Mouse (Mus musculus): ENCODE results near the gene Trim7. TPM values are rescaled to one million over a fixed set of nuclear protein-coding genes. Genes with fewer than 3 reads are reported as not detected.
"Not testable (repeated sequence)": the region's sequence is repeated elsewhere in the genome, so short reads cannot be mapped to it uniquely, and the experiment has no call there.

Gene Trim7
- total RNA-seq, 2 experiments from 2014 or later, result 1.4 to 2.2 TPM

DNA sequence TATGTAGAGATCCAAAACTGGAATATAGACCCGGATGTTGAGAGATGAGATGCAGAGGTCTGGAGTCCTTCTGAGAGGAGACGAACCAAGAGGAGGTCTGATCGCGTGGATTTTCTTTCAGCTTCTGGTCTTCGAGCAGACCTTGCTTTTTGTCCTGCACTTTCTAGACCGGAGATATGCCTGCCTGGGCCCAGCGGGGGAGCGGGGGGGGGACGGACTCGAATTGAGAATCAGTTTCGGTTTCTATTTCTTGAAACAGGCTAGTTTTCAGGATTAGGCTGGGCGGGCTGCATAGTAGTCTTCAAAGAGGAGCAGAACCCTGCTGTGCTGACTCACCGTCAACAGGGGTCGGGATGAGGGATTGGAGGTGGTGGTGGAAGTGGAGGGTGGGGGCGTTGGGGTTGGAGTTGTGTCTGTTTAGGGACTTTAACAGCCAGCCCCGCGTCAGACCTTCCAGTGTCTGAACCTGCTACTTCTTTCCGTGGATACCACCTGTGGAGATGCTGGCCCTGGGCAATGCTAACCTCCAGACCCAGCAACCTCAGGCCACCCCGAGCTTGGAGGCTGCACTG is 45.3 kb downstream of the Trim7 start, which contains the start of gene Irgm1:
Gene Irgm1, minus strand, starts transcription at position 483 of the 572 bp plus-strand sequence.
- DNase-seq (ENCODE audit: low spot score in 2 of 2), result peak; percentile 24 to 28
- intact Hi-C loops (cut with DNase I), result loop anchor here (5.0 kb wide), 1 partner anchor 681 kb away; no protein-coding TSS in a partner anchor

DNA sequence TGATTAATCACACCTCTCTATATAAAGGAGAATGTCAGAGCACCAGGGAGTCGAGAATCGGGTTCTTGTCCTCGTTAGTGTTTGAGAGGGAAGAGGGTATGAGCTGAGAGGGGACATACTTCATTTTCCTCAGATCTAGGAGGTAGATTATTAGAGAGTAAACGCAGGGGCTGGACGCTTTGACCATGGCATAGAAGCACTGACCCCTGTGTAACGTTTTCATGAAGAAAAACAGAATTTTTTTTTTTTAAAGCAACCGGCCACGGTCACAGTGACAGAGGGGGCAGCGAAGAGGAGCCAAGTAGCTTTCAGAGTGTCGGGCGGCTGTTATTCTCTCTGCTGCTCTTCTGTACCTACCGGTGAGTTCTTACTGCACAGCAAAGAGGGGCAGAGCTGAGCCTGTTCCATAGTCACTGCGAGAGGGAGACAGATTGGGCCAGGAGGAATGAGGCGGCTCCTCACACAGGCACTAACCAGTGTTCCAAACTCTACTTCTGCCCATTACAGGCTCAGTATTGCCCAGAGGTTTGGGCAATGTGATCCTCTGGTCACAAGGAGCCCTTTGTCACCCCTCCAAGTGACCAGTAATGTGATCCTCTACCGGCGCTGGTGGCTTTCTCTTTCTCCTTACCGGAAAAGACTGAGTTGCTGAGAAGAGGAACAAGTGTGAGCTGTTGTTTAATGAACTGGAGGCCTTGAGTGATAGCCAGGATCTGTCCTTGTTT is 46.0 kb downstream of the Trim7 start:
- DNase-seq (ENCODE audit: low spot score in 2 of 2), result peak; percentile 25 to 28
- intact Hi-C loops (cut with DNase I), result loop anchor here (5.0 kb wide), 1 partner anchor 680 kb away; no protein-coding TSS in a partner anchor

DNA sequence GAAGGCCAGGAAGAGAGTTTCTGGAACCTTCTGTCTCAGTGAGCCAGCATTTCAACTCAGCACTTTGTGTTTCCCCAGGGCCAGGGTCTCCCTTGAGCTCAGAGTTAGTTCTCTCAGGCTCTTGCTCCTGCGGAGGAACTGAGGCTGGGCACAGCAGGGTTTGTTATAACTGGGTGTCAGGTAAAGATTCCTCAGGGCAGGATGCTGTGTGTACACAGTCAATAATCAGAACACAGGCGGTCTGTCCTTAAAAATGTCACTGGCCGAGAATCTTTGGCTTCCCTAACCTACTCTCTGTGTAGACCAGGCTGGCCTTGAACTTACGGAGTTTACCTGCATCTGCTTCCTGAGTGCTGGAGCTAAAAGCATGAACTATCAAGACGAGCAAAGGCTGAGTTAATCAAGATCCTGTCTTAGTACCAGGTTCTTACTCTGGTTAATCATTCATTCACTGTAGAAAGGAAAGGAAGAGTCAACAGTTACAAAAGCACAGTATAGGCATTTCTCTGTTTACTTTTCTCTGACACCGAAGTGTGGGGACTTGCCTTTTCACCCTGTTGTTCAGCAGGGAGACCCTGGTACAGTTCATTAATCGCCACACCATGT is 46.9 kb downstream of the Trim7 start:
- intact Hi-C loops (cut with DNase I), result loop anchor here (5.0 kb wide), 1 partner anchor 680 kb away; no protein-coding TSS in a partner anchor

DNA sequence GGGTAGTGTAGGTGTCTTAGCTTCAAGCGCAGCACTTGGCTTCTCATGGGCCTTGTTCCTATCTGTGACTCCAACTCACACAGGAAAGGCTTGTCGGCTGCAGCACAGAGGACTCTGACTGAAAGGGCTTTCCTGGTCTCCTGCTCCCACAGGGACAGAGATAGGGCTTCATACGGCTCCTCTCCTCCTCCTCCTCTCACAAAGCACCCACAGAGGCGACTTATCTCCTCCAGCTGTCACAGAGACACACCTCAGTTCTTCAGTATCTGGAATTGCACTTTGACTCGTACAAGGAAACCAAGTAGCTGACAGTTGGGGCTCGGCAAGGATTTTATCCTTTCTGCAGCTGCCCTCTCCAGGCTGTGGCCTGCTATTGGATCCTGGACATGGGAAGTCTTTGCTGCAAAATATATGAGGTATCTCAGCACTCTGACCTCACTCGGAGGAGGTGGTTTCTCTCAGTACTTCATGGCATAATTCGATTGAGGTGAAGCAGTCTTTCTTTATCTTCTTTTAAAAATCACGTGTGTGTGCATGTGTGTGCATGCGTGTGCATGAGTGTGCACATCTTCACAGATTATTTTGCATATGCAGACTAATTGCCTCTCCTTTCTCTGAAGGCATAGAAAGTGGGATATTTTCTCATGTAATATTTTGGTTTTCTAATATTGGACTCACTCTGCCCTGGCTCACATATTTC is 47.8 kb downstream of the Trim7 start:
- intact Hi-C loops (cut with DNase I), result loop anchor here (1.0 to 5.0 kb wide), 3 partner anchors 230 to 679 kb away; no protein-coding TSS in a partner anchor
- DNase-seq (ENCODE audit: low spot score in 2 of 2), result no peak

More for the DNA sequence above, 46.9 kb downstream of the Trim7 start:
- no peak for DNase-seq (ENCODE audit: low spot score in 2 of 2)

DNA sequence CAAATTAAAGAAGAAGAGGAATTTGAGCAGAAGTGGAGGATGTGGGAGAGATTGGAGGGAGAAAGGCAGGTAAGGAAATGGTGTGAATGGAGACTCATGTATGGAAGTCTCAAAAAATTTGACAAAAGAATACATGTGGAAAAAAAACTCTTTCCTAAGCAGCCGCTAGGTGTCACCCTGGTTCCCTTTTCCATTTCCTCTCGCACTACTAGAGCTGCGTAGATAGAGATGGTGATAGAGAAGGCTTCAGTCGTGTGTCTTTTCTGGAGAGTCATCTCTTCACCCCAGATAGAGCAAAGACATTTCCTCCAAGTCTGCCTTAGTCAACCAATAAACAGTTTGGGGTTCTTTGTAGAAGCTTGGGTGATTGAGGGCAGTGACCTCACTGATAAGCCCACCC is 48.5 kb downstream of the Trim7 start:
- intact Hi-C loops (cut with DNase I), result loop anchor here (1.0 to 5.0 kb wide), 3 partner anchors 229 to 678 kb away; no protein-coding TSS in a partner anchor
- peak; percentile 59 to 71 for DNase-seq (ENCODE audit: low spot score in 2 of 2)

DNA sequence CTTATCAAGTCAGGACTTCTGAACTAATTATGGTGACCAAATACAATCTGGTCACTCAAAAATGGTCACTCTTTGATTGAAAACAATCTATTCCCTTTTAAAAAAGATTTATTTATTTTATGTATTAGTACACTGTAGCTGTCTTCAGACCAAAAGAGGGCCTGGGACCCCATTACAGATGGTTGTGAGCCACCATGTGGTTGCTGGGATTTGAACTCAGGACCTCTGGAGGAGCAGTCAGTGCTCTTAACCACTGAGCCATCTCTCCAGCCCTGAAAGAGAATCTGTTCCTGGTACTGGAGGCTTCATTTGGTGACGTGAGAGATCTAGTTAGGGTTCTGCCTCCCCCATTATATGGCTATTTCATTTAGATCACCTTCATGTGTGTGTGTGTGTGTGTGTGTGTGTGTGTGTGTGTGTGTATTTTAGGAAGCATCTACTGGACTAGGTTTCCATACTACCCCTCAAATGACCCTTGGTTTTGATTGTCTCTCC is 49.5 kb downstream of the Trim7 start:
- intact Hi-C loops (cut with DNase I), result not testable (repeated sequence)

DNA sequence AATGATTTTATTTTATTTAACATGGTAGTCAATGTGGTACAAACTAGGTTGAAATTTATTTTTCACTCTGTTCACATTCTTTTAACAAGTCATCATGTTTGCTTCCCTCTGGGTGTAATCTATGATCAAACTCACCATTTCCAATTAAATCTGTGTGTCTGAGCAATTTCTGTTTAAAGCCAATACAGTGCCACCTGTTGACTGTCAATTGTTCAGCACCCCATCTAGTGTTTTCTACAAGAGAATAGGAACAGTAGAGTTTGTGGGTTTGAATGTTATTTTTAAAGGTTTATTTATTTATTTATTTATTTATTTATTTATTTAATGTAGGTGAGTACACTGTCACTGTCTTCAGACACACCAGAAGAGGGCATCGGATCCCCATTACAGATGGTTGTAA is 50.7 kb downstream of the Trim7 start:
- no peak for DNase-seq (ENCODE audit: low spot score in 2 of 2)
- intact Hi-C loops (cut with DNase I), result no loop called here

More for the DNA sequence above, 49.5 kb downstream of the Trim7 start:
- not testable (repeated sequence) for DNase-seq (ENCODE audit: low spot score in 2 of 2)

DNA sequence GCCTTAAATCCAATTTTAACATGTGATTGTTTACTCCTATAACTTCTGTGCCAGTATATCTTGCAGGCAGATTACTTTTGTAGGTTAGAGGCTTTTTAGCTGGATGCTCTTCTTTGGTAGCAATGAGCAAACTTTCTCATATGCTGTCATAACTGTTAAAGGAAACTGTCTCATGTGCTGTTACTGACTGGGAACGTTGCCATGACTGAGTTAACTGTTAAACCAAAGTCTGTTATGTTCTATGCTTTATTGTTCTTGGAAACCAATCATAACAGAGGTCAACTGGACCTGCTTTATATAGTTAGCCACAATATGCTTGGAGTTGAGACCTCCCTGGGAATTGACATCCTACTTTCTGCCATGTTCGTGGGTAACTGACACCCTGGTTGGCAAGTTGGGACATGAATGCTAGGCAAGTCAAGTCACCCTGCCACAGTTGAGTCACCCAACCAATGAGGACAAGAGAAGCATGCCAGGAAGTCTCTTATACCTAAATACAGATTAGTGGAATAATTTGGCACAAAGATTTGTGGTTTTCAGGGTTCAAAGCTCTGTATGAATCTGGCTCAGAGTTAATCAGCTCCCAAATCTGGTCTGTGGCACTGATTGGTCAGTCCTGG is 73.0 kb downstream of the Trim7 start:
- intact Hi-C loops (cut with DNase I), result no loop called here
- no peak for DNase-seq (ENCODE audit: low spot score in 2 of 2)

DNA sequence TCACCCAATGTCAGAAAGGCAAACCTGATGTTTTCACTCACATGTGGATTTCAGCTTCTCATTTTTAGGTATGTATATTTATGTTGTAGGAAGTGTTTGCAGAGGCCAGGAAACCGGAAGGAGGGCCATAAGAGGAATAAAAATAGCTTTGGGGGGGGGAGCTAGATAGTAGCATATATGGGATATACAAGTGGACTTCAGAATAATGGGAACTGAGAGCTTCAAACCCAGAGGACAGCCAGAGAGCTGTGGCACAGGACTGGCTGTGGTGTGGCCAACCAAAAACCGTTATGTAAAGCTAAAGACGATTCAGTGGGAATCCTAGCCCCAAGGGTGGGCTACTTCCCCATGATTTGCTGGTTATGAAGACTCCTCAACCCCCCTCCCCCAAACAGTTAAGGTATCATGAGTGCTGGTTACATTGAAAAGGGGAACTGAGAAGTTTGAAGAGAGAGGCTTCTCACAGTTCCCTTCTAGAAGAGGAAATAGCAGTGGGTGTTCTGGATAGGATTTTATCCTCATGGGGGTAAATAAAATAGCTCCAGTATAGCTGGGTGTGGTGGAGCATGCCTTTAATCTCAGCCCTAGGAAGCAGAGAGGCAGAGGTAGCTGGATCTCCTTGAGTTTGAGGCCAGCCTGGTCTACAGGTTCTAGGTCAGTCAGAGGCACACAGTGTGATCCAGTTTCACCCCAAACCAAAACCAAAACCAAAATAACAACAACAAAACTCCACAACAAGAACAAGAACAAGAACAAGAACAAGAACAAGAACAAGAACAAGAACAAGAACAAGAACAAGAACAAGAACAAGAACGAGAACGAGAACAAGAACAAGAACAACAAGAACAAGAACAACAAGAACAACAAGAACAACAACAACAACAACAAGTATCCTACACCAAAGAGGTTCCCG is 75.0 kb downstream of the Trim7 start:
- DNase-seq (ENCODE audit: low spot score in 2 of 2); intact Hi-C loops (cut with DNase I): not testable (repeated sequence)

DNA sequence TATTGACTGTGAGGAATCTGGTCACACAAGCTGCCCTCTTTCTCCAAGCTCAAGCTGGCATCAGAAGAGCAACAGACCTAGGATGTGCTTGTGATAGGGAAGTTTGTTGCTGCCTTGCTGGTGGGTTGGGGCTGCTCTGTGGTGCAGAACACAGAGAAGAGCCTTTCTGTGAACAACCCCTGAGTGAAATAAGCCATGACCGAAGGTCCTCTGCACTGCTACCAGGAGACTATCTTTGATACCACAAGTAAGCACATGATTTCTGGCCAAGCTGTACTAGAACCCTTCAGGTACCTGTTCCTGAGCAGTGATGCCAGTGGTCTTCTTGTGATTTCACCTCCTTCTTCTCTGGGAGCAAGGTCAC is 75.6 kb downstream of the Trim7 start:
- intact Hi-C loops (cut with DNase I); DNase-seq (ENCODE audit: low spot score in 2 of 2): not testable (repeated sequence)

Other genes starting within 250 kb of the Trim7 start
- gene Rack1, start 25.8 kb upstream of the Trim7 start, total RNA-seq (2021), result 100 to 1,000 TPM; 223 to 235 TPM
- gene Trim41, start 8.8 kb upstream of the Trim7 start, total RNA-seq (2021), result 10 to 100 TPM; 62.6 to 67.1 TPM
- 1 to 10 TPM in 1 of 2 experiments, under 1 TPM in 1; 0.99 to 1.5 TPM for gene Gm12184, start 515 bp downstream of the Trim7 start, total RNA-seq (2021)
- gene Irgm1, start 45.5 kb downstream of the Trim7 start, total RNA-seq (2021), result 1 to 10 TPM; 4.6 to 5.0 TPM
- under 1 TPM; 0.34 to 0.39 TPM for gene Gm5431, start 76.1 kb downstream of the Trim7 start, total RNA-seq (2021)
- under 1 TPM; 0.48 to 0.69 TPM for gene Psme2b, start 120.0 kb downstream of the Trim7 start, total RNA-seq (2021)
- gene Olfr56, start 152.7 kb downstream of the Trim7 start, total RNA-seq (2021), result not detected
- under 1 TPM; 0.73 to 0.82 TPM for gene 9930111J21Rik1, start 153.3 kb downstream of the Trim7 start, total RNA-seq (2021)
- gene Gm12185, start 166.1 kb downstream of the Trim7 start, total RNA-seq (2021), result under 1 TPM; 0.09 to 0.11 TPM
- gene Tgtp1, start 168.0 kb downstream of the Trim7 start, total RNA-seq (2021), result under 1 TPM in 1 of 2 experiments, not detected in 1; 0.50 TPM
- gene 9930111J21Rik2, start 225.1 kb downstream of the Trim7 start, total RNA-seq (2021), result 1 to 10 TPM in 1 of 2 experiments, under 1 TPM in 1; 0.89 to 1.4 TPM
- under 1 TPM in 1 of 2 experiments, not detected in 1; 0.21 TPM for gene Tgtp2, start 238.1 kb downstream of the Trim7 start, total RNA-seq (2021)

Data from left cerebral cortex, postnatal 25 days (tissue).